Mouse (Mus musculus) embryonic facial prominence, embryonic 10.5 days (tissue): ENCODE measurements around the gene Ino80. TPM values are rescaled to one million over a fixed set of nuclear protein-coding genes. Genes with fewer than 3 reads are reported as not detected.
A peak's percentile ranks its signal among the peaks of the same experiment; 100 is the strongest.

Experiments used
- DNase-seq: peaks from one replicate; pipeline ENCODE4 v3.0.0-alpha.2; 2017; ENCODE audit warnings: low spot score
- H3K27ac ChIP-seq: fragments of 300-500 bp; sonication (generic); replicated peaks from 2 replicates; pipeline ENCODE4 v1.5.1; 2016; ENCODE audit warnings: mild to moderate bottlenecking
- H3K27me3 ChIP-seq: fragments of 300-500 bp; sonication (generic); replicated peaks from 2 replicates; pipeline ENCODE4 v1.6.1; 2016; ENCODE audit warnings: low read depth, mild to moderate bottlenecking; ENCODE audit not compliant: poor library complexity, severe bottlenecking
- H3K36me3 ChIP-seq: fragments of 300-500 bp; sonication (generic); replicated peaks from 2 replicates; pipeline ENCODE4 v1.6.1; 2016; ENCODE audit warnings: mild to moderate bottlenecking, moderate library complexity
- H3K4me1 ChIP-seq: fragments of 300-500 bp; sonication (generic); 2 replicates; pipeline ENCODE4 v1.6.1; 2016
- H3K4me3 ChIP-seq: fragments of 300-500 bp; sonication (generic); 2 replicates; pipeline ENCODE4 v1.5.1; 2016; ENCODE audit warnings: mild to moderate bottlenecking, moderate library complexity
- H3K9me3 ChIP-seq: fragments of 300-500 bp; sonication (generic); 2 replicates; pipeline ENCODE4 v1.6.1; 2016; ENCODE audit warnings: mild to moderate bottlenecking
- WGBS: fragments of 180-500 bp; shearing (Covaris S2); methylation state at CpG from one replicate; pipeline ENCODE4 v1.1.7; 2016; 5-methylcytosine and 5-hydroxymethylcytosine counted together
- polyA plus RNA-seq: library from polyadenylated mRNA; unstranded; fragments of >200 nt; fragmentation: Nextera tagmentation; extraction: Ambion mirVana; gene quantifications from 2 replicates; pipeline ENCODE4 v1.2.1, GENCODE M21; 2016

The Ino80 gene
- polyA plus RNA-seq, 1 experiment from 2014 or later: 4.3 TPM

- no peaks in the 10 kb centered on the region for H3K9me3 ChIP-seq
- H3K4me1 ChIP-seq: peaks cover 17% of the 10 kb centered on the region
- no peaks in the 10 kb centered on the region for H3K36me3 ChIP-seq
- peaks cover 59% of the 10 kb centered on the region for H3K27me3 ChIP-seq
- no peak for DNase-seq
- no peak overlapping the region for H3K4me3 ChIP-seq
- WGBS: 75% methylated on average over 2 of the region's 2 CpGs
- H3K27ac ChIP-seq: no peak overlapping the region
These were observed 141.5 kb downstream of the Ino80 start for GRCm38 (mm10) chr2:119336002-119336401.

- no peak overlapping the region for H3K4me3 ChIP-seq
- no peaks in the 10 kb centered on the region for H3K9me3 ChIP-seq
- 93% methylated on average over 1 of the region's 1 CpGs for WGBS
- peaks cover 17% of the 10 kb centered on the region for H3K4me1 ChIP-seq
- no peaks in the 10 kb centered on the region for H3K36me3 ChIP-seq
- no peak overlapping the region for H3K27ac ChIP-seq
- H3K27me3 ChIP-seq: peaks cover 64% of the 10 kb centered on the region
- DNase-seq: no peak
These were observed 142.0 kb downstream of the Ino80 start for GRCm38 (mm10) chr2:119335535-119335934.

- 67% methylated on average over 7 of the region's 7 CpGs for WGBS
- H3K27ac ChIP-seq: no peak overlapping the region
- H3K9me3 ChIP-seq: no peaks in the 10 kb centered on the region
- H3K36me3 ChIP-seq: no peaks in the 10 kb centered on the region
- H3K4me1 ChIP-seq: peaks cover 17% of the 10 kb centered on the region
- DNase-seq: no peak
- peaks cover 68% of the 10 kb centered on the region for H3K27me3 ChIP-seq
- no peak overlapping the region for H3K4me3 ChIP-seq
These were observed 142.4 kb downstream of the Ino80 start for GRCm38 (mm10) chr2:119334964-119335525.

- Histone ChIP-seq H3K27ac (no peak overlapping the region), H3K27me3 (peaks cover 78% of the 10 kb centered on the region), H3K36me3 (no peaks in the 10 kb centered on the region), H3K9me3 (no peaks in the 10 kb centered on the region), H3K4me3 (no peak overlapping the region), H3K4me1 (peaks cover 17% of the 10 kb centered on the region)
- 55% methylated on average over 1 of the region's 1 CpGs for WGBS
- no peak for DNase-seq
These were observed 143.4 kb downstream of the Ino80 start for GRCm38 (mm10) chr2:119334135-119334534.

GRCm38 (mm10) chr2:119332177-119332661, 145.3 kb downstream of the Ino80 start:
- 79% methylated on average over 24 of the region's 24 CpGs for WGBS
- no peak for DNase-seq

GRCm38 (mm10) chr2:119330795-119331194, 146.7 kb downstream of the Ino80 start:
- Histone ChIP-seq H3K27me3 (peaks cover 93% of the 10 kb centered on the region), H3K4me3 (no peak overlapping the region), H3K36me3 (no peaks in the 10 kb centered on the region), H3K9me3 (no peaks in the 10 kb centered on the region), H3K4me1 (peaks cover 16% of the 10 kb centered on the region), H3K27ac (no peak overlapping the region)
- 92% methylated on average over 8 of the region's 8 CpGs for WGBS
- no peak for DNase-seq

More at GRCm38 (mm10) chr2:119332177-119332661, 145.3 kb downstream of the Ino80 start:
- peak overlapping the region; percentile 6; the same call in 1 of the 2 replicates for H3K4me3 ChIP-seq
- no peaks in the 10 kb centered on the region for H3K36me3 ChIP-seq
- peaks cover 93% of the 10 kb centered on the region for H3K27me3 ChIP-seq
- peaks cover 8% of the 10 kb centered on the region for H3K4me1 ChIP-seq
- H3K27ac ChIP-seq: no peak overlapping the region
- H3K9me3 ChIP-seq: no peaks in the 10 kb centered on the region

GRCm38 (mm10) chr2:119329123-119329817, 148.2 kb downstream of the Ino80 start:
- Histone ChIP-seq H3K4me1 (peaks cover 32% of the 10 kb centered on the region), H3K36me3 (no peaks in the 10 kb centered on the region), H3K27ac (no peak overlapping the region), H3K27me3 (peaks cover 94% of the 10 kb centered on the region), H3K4me3 (peak overlapping the region; percentile 61; the same call in 1 of the 2 replicates), H3K9me3 (no peaks in the 10 kb centered on the region)
- DNase-seq: no peak
- 63% methylated on average over 3 of the region's 3 CpGs for WGBS

- Histone ChIP-seq H3K36me3 (no peaks in the 10 kb centered on the region), H3K9me3 (no peaks in the 10 kb centered on the region), H3K4me1 (peaks cover 39% of the 10 kb centered on the region), H3K27ac (no peak overlapping the region), H3K27me3 (peaks cover 96% of the 10 kb centered on the region), H3K4me3 (peak overlapping the region; percentile 61; the same call in 1 of the 2 replicates)
- DNase-seq: no peak
- WGBS: 40% methylated on average over 5 of the region's 5 CpGs
These were observed 148.9 kb downstream of the Ino80 start for GRCm38 (mm10) chr2:119328546-119328945.

GRCm38 (mm10) chr2:119327942-119328526, 149.5 kb downstream of the Ino80 start:
- H3K9me3 ChIP-seq: no peaks in the 10 kb centered on the region
- 14% methylated on average over 11 of the region's 11 CpGs for WGBS
- H3K4me1 ChIP-seq: peaks cover 40% of the 10 kb centered on the region
- H3K27me3 ChIP-seq: peaks cover 100% of the 10 kb centered on the region
- peak overlapping the region; percentile 61; the same call in 1 of the 2 replicates for H3K4me3 ChIP-seq
- H3K27ac ChIP-seq: no peak overlapping the region
- no peak for DNase-seq
- H3K36me3 ChIP-seq: no peaks in the 10 kb centered on the region

GRCm38 (mm10) chr2:119327102-119327480, 150.4 kb downstream of the Ino80 start:
- peak overlapping the region; percentile 61 for H3K4me3 ChIP-seq
- no peaks in the 10 kb centered on the region for H3K9me3 ChIP-seq
- peaks cover 50% of the 10 kb centered on the region for H3K4me1 ChIP-seq
- peak; percentile 74 for DNase-seq
- under 1% methylated on average over 30 of the region's 30 CpGs for WGBS
- H3K27ac ChIP-seq: 0 out of 2 replicates have a peak overlapping the region, but pooled peaks have one; percentile 11
- H3K36me3 ChIP-seq: no peaks in the 10 kb centered on the region
- peaks cover 100% of the 10 kb centered on the region for H3K27me3 ChIP-seq

GRCm38 (mm10) chr2:119326161-119327101, 151.1 kb downstream of the Ino80 start:
- peak; percentile 64 for DNase-seq
- H3K36me3 ChIP-seq: no peaks in the 10 kb centered on the region
- peaks cover 100% of the 10 kb centered on the region for H3K27me3 ChIP-seq
- H3K9me3 ChIP-seq: no peaks in the 10 kb centered on the region
- peak overlapping the region; percentile 61 for H3K4me3 ChIP-seq
- peaks cover 56% of the 10 kb centered on the region for H3K4me1 ChIP-seq
- H3K27ac ChIP-seq: 0 out of 2 replicates have a peak overlapping the region, but pooled peaks have one; percentile 41
- under 1% methylated on average over 61 of the region's 61 CpGs for WGBS
